Mouse (Mus musculus) right cerebral cortex, postnatal 10 days (tissue): ENCODE data around the gene Nav2.

Experiments
- DNase-seq, 2 experiments: peaks; one replicate each; pipeline ENCODE4 v3.0.0; 2021; ENCODE audit warnings: low spot score in 2 of 2

The Nav2 gene

DNA sequence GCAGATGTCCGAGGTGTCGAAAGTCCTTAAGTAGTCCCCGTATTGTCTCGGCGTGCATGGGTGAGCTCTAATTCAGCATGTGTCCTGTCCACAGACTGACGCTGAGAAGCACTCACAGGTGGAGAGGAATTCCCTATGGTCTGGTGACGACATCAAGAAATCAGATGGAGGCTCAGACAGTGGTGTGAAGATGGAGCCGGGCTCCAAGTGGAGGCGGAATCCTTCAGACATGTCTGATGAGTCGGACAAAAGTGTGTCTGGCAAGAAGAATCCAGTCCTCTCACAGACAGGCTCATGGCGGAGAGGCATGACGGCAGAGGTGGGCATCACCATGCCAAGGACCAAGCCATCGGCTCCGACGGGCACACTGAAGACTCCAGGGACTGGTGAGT is 637.2 kb downstream of the Nav2 start:
- no peak for DNase-seq

DNA sequence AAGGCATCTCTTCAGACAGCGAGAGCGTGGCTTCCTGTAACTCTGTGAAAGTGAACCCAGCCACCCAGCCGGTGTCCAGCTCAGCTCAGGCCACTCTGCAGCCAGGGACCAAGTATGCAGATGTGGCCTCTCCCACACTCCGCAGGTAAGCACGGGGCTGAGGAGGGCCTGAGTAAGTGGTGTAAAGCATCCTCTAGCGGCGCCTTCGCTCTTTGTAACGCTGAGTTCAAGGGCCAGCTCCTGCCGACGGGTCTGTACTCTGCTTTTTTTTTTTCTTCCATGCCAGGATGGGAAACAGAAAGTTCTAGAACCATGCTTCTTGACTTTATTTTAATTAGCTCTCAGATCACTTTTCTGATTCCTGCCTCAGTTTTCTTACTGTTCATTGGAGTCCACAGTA is 639.9 kb downstream of the Nav2 start:
- DNase-seq: no peak

DNA sequence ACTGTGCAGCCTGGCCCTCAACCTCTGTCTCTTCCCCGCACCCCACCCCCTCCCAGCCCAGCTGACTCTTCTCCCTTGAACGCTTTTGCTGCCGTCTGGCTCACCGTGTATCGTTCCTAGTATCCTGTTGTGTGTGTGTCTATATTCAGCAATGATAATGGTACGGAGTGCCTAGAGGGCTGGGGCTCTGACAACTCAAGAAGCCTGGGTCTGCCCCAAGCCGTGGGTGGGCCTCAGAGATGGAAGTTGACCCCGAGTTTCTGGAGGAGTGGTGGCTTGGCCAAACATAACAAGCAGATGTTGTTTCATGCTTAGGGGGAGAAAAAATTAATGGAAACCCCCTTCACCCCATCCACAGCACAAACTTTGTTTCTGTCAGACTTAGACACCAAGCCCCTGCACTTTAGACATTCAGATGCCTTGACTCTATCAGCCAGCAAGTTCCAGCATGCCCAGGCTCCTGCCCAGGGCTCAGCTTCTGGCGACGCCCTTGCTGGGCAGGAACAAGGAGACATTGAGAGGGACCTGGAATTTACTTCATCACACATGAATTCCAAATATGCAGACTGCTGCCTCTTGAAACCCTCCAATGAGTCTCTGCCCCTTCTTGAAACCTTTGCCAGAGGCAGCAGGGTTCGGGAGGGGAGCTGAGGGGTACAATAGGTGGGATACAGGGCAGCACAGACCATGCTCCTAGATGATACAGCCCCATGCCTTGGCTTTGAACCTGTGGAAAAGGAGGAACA is 644.9 kb downstream of the Nav2 start:
- no peak for DNase-seq

DNA sequence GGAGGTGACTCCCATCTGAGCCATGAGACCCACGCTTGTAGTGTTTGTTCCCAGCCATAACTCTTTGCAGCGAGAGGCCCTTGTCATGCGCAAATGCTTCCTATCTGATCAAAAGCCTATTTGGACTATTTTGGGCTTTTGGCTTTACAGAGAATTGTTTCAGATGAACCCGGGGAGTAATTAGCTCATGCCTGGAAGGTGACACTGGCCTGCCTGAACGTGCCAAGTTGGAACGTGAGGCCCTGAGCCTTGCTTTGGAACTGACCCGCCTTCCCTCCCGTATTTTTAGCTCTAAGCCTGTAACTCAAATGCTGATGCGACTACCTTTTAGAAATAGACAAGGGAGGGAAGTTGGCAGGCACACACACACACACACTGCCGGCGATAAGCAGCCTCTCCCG is 649.7 kb downstream of the Nav2 start:
- no peak for DNase-seq

DNA sequence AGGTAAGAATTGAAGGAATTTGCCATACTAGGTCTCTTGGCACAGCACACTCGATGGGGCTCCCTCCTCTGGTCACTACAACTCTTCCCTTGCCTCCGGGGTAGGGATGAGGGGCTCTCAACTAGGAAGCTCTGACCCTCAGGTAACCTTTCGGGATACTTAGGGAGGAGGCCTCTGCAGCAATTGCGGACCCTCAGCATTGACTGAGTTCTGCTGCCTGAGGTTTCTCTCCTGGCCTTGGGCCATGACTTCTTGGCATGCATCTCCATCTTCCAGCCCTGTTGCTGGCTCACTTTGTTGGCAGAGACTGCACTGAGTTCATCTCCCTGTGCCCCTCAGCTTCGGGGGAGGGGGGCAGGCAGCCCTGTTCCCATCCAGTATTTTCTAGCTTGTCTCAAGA is 650.4 kb downstream of the Nav2 start:
- DNase-seq: peak; percentile 69 to 71

DNA sequence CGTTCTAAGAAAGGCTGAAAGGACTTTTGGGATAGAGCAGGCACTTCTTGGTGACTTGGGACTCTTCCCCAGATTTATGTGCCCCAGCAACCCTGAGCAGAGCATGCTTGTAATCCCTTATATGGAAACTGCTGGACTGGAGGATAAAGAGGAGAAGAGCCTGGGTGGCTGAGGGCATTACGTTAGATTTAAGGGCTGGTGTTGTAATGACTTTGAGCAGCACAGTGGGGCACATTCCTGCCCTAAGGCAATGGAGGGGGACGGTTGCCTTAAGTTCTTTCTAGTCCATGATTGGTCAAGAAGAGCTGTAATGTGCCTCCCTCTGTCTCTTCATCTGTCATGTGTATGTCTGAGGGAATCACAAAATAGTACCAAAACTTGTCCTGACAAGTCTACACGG is 651.5 kb downstream of the Nav2 start:
- DNase-seq: no peak

DNA sequence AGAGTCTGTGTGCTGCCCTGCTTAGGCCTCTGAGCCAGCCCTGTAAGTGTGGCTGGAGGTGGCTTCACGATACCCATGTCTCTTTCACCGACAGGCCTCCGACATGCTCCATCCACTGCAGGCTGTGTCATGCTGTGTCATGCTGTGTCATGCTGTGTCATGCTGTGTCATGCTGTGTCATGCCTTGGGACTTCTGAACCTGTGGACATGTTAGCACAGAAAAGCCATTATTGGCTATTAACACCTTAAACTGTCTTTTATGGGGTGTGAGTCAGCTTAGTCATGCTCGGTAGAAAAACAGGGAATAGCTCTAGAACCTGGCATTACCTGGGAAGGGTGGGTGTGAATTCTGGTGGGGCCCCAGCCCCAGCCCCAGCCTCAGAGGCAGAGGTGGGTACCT is 653.9 kb downstream of the Nav2 start:
- DNase-seq: no peak

DNA sequence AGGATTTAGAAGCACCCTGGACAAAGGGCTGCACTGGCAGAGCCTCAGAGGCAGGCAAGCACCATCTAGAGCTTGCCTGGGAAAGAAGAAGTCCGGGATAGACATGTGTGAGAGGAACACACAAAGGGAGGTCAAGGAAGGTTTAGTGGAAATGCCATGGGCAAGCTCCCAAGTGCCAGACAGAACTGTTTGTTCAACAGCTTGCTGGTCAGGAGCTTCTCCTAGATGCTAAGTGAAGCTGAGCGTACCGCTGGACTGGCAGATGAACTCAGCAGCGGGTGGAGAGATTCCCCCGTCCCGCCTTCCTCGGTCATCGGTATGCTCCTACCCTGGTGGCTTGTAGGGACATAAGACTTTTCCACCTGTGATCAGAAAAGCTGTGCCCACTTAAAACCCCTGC is 654.3 kb downstream of the Nav2 start:
- DNase-seq: no peak

DNA sequence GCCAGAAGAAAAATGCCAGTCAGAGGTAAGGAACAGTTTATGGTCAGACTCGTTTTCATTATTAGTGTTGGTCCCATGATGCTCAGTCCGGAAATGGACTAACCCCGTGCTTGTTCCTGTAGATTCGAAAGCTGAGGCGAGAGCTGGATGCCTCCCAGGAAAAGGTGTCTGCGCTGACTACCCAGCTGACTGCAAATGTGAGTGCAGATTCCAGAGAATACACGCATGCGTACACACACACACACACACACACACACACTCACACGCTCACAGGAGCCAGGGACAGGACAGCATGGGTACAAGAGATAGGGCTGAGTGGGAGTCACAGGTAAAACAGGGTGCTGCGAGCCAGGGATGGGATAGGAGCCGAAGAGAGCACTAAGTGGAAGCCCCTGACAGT is 656.6 kb downstream of the Nav2 start:
- no peak for DNase-seq

DNA sequence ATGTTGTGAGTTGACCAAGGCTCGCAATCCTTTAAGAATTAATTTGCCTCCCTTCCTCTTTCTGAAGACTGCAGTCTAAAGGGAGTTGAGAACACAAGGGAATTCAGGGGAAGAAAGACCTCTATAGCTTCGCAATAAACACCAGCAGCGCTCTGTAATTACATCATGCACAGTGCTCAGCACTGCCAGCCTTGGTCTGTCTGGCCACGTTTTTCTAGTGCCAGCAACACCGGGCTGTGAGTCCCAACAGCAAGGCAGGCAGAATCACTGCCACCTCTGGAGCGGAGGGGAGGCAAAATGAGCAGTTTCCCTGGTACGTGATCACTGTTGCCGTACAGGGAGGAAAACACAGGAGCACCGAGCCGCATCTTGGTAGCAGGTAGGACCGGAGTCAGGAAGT is 657.3 kb downstream of the Nav2 start:
- no peak for DNase-seq

DNA sequence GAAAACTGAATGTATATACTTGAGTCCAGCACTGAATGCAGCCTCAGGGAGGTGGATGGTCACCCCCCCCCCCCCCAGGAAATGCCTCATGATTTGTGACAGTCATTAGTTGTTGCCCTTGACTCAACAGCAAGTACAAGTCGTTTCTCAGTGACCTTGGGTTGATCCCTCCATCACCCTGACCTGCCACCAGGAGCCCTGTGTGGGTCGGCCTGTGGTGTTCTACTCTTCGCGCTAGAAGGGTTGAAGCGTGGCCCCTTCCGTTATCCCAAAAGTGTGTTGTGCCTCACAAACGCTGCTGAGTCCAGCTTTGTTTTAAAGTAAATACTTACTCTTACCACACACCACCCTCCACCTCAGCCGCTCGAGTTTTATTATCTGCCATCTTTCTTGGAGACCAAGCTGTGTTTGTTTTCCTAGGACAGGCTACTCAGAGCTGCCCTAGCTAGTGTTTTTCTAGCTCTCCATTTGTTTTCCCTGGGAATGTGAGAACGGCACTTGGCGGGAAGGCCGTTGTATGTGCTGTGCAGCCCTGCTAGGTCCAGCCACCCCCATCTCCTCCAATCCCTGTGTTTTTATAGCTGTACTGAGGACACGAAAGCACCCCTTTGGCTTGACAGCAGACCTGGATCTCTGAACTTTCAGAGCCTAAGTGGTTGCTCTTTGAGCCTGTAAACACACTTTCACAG is 659.0 kb downstream of the Nav2 start:
- no peak for DNase-seq

DNA sequence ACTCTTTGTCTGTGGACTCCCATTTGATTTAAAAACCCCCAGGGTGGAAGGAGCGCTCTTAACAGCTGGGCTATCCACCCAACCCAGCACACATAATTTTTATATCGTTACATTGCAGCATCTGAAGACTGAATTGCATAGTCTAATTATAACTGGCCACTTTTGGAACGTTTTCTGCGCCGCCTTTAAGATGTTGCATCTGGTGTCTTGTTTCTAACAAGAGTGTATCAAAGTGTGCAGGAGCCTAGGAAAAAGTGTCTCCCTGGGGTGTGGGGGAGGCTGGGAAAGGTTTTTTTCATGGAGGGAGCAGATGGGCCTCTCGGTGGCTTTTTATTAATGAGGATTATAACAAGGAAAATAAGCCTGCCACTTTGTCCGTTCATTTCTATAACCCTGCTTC is 661.1 kb downstream of the Nav2 start:
- peak; percentile 74 to 88 for DNase-seq

DNA sequence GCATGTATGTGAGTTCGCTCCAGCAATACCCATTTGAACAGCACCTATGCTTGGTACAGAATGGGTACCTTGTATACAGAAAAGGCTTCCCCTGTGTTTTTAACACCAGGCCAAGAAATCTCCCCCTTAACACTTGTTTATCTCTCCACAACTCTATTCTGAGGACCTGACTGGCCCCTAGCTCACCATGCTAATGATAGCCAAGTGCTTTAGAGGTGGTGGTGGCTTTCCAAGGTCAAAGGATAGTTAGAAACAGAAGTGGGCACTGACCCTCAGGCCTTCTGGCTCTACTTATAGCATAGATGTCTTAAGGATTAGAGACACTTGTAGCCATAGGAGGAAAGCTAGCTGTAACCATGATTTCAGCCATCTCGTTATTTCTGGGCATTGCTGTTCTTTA is 663.1 kb downstream of the Nav2 start:
- no peak for DNase-seq

DNA sequence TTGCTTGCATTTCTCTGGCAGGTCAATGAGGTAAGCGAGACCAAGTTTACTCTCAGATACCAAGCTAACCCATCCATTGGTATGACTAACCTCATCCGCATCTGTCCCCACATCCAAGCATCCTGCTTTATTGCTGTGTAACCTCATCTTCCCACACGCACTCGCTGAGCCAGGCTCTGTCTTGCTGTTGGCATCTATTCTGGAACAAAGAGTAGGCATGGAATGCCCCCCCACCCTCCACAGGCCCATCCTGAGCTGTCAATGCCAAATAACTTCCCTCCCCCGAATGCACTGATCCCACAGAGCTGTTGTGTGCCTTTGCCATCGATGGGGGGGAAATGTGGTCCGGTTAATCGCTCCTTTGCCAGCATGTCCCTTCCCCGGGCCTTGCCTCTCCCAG is 666.7 kb downstream of the Nav2 start:
- DNase-seq: no peak

DNA sequence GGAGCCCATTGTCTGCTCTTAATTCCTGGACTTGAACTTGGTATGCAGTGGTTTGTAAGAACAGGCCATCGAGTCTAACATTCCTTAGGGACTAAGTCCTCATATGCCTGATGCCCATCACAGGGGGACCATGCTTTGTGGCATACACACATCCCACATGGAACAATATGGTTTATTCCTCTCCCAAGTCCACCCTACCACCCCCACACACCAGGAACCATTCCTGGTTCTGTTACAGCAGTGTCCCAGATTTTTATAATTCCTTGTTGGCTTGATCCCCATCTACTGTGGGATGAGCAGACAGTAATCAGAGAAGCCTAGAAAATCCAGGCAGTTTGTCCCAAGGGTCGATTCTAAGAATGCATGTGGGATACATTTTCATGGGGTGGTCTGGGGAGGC is 668.6 kb downstream of the Nav2 start:
- peak in 1 of 2 experiments; percentile 30 for DNase-seq

DNA sequence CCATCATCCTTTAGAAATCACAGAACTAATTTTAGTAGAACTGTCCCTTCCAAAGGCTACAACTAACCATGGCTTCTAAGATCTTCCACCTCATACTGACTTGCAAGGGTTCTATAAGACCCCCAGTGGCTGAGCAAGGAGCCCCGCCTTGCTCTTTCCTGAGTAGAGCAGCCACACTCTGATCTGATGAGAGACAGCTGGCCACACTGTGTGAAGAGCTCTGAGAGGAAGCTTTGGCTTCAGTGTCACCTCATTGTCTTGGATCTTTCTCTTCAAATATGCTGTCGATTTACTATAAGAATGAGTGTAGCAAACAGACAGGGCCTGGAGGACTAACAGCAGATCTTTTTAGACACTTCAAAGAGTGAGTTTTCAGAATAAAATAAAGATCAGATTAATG is 673.4 kb downstream of the Nav2 start:
- DNase-seq: no peak

DNA sequence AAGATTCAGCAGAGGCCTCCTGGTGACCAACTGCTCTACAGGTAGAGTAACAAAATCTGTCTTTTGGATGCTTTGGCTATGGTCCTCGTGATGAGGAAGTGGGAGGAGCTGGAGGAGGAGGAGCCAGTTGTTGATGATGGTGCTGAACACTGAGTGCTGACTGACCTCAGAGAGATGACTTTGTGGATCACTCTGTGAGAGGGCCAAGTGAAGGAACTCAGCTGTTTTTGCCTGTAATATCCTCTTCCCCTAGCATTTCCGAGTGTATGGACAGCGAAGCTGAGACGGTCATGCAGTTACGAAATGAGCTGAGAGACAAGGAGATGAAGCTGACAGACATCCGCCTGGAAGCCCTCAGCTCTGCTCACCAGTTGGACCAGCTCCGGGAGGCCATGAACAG is 674.0 kb downstream of the Nav2 start:
- no peak for DNase-seq

DNA sequence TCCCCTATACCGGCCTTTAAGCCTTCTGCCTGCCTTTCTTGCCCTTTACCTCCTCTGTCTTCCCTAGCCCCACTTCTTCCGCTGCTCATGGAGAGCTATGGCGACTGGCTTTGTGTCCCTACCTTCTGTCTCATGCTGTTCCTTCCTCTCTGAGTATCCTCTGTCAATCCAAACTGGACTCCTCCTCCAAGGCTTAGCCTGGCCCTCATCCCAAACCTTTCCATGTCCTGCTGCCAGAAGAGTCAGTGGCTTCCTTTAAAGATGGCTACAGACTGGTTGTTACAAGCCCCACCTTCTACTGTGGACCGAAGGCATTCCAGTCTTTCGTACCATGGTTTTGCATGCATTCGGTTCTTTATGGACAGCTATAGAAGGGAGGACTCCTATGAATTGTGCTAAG is 674.7 kb downstream of the Nav2 start:
- no peak for DNase-seq

DNA sequence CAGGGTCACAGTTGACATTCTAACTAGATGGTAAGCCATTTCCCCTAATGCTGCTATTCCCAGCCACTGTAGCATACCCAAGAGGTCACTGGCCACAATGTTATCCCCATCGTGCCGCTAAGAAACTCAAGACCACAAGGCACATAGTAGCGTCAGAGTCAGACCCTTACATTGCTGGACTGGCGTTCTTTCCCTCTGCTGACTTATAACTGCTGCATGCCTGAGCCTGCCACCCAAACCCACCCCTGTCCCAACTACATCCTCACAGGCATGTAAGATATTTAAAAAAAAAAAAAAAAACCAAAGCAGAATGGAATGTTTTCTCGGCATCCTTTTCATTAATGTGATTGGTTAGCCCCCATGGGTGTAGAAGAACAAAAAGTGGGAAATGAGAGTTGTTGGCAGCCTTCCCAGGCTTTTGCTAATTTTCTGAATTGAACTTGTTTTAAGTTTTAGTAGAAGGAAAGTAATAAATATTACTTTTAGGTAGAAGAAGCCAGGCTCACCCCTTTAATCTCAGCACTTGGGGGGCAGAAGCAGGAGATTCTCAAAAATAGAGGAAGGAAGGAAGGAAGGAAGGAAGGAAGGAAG is 678.1 kb downstream of the Nav2 start:
- no peak for DNase-seq

DNA sequence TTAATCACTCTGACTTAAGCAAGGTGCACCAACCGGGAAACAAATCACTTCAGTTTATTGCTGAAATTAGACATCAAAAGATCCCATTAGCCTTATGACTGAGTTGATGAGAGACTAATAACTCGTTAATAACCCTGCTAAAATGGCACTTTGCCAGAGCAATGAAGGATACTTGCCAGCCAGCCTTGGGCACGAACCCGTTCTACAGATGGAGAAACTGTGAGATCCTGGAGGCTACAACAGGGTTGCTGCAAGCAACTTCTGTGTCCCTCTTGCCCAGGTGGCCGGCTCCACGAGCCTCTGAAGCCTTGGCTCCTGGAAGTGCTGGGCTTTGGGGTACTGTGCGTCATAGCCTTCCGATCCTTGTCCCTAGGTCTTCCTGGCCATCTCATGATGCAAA is 681.1 kb downstream of the Nav2 start:
- DNase-seq: no peak

DNA sequence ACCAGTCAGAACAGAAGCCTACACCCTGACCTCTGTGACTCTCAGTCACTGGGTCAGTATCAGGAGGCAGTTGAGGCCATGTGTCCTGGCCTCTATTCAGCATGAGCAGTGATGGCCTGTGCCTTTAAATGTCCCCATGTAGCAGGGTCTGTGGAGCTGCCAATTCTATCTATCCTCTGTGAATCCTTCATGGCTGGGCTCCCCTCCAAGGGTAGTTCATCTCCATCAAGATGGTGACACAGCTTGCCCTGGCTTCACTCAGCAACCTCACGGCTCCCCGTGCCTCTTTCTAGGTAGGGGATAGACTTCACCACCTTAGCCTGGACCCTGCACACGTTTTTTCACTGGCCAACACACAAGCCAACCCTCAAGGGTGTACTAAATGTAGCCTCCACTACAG is 689.3 kb downstream of the Nav2 start:
- no peak for DNase-seq

DNA sequence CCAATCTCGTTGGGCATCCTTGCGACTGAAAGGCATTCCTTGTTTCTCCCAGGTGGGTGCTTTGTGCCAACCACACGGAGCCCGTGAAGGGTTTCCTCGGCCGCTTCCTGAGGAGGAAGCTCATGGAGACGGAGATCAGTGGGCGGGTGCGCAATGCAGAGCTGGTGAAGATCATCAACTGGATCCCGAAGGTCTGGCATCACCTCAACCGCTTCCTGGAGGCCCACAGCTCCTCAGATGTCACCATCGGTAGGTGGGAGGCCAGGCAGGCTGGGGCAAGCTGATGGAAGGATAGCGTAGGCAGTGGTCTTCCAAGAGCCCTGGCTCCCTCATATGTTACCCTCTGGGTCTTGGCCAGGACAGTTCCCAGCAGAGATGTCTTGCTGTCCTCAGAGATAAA is 689.7 kb downstream of the Nav2 start:
- no peak for DNase-seq

DNA sequence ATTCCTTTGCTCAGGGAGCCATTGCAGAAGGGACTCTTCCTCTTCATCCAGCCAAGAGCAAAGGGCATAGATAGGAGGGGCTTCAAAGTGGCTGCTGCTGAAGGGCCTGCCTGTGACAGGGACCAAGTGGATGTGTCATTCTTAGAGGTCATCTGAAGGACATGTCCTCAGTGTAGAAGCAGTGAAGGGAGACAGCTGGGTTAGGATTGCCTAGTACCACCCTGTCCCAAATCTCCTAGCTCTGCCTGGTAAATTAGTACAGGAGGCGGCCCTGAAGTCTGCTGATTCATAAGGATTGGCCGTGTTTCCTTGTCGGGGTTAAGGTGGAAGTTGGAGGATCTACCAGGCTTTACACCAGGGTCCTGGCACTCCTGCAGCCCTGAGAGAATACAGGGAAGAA is 691.4 kb downstream of the Nav2 start:
- no peak for DNase-seq
